Mouse (Mus musculus) stomach, postnatal 0 days (tissue): Measurements from ENCODE around the gene Rtp4.

Experiments used
- CTCF ChIP-seq: IDR thresholded peaks from 2 replicates; pipeline ENCODE4 v1.5.1; 2016; ENCODE audit warnings: antibody characterized with exemption, low read depth, mild to moderate bottlenecking, moderate library complexity
- EP300 ChIP-seq: optimal IDR thresholded peaks from 2 replicates; pipeline ENCODE3; 2016; ENCODE audit warnings: antibody characterized with exemption

DNA sequence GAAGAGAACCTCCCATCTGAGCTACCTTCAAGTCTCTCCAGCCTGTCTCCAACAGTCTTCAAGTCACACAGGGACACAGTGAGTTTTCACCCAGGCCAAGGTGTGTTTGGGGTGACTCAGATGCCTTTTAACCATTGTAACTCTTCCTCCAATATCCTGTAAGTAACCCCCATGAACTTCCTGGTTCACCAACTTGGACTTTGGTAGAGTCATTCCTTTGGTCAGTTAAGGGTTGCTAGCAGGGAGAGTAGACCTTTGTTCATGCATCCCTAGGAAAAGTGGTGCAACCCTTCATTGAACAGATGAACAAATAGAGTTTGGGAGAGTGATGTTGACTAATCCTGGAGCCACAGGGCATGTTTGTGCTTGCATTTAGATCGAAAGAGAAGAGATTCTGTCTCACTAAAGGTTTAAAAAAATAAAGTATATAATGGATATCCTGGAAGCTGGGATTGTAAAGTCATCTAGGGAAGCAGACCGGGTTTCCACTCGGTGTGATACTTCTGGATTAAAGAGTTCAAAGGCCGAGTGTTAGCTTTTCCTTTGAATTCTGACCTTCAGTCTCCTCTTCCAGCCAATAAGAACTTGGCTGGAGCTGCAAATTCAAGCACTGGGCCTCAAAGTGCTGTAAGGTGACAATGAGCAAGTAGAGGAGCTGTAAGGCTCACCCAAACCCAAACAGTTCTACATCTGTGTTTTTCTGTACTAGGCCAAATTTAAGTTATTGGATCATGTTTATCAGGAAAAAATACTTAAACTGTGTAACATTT lies 8.7 kb upstream of the Rtp4 start:
- TF ChIP-seq CTCF (no peak), EP300 (no peak)
